Mouse (Mus musculus) kidney, postnatal 10 days (tissue): ENCODE results near the gene Nhej1.

Experiments
- DNase-seq: peaks from one replicate; pipeline ENCODE4 v3.0.0; 2021; ENCODE audit warnings: mixed read lengths

Nhej1 gene

DNA sequence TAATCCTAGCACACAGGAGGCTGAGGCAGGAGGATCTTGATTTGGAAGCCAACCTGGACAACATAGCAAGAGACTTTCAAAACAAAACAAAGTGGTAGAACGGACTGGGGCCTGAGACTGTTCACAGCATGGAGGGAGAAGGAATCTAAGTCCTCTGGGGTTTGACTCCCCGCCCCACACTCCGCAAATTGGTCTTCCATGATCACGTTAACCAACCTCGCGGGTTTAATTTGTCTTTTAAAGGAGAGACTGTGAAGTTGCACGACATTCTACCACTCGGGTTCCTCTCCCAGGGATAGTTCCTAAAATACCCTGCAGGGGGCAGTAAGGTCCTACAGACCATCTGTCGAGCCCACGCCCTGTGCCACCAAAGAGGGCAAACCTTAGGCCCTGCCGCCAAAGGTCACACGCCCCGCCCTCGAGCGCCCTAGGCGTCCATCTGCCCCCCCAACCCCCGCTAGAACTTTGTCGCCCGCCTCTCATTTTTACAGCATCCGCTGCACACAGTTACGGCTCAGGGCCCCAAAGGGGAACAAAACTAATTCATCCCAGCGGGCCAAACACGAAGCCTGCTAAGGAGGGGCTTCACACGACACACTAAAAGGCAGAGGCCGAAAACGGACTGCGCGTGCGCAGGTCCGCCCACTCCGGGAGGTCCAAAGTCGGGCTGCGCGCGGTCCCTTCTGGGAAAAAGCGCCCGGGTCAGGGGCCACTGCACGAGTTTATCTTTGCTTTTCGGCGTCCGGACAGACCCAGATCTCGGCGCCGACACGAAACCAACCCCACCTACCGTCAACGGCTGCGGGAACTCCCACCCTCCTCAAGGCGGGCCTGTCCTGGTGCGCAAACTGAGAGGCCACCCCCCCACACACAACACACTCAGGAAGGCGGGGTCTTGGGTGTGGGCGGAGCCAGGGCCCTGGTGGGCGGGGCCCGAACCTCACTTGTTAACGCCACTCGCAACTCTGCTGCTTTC is at the start of gene Nhej1:
TSS of gene Nhej1 (minus strand) at position 855 of the 976 bp plus-strand sequence.
- peak; percentile 98 for DNase-seq

DNA sequence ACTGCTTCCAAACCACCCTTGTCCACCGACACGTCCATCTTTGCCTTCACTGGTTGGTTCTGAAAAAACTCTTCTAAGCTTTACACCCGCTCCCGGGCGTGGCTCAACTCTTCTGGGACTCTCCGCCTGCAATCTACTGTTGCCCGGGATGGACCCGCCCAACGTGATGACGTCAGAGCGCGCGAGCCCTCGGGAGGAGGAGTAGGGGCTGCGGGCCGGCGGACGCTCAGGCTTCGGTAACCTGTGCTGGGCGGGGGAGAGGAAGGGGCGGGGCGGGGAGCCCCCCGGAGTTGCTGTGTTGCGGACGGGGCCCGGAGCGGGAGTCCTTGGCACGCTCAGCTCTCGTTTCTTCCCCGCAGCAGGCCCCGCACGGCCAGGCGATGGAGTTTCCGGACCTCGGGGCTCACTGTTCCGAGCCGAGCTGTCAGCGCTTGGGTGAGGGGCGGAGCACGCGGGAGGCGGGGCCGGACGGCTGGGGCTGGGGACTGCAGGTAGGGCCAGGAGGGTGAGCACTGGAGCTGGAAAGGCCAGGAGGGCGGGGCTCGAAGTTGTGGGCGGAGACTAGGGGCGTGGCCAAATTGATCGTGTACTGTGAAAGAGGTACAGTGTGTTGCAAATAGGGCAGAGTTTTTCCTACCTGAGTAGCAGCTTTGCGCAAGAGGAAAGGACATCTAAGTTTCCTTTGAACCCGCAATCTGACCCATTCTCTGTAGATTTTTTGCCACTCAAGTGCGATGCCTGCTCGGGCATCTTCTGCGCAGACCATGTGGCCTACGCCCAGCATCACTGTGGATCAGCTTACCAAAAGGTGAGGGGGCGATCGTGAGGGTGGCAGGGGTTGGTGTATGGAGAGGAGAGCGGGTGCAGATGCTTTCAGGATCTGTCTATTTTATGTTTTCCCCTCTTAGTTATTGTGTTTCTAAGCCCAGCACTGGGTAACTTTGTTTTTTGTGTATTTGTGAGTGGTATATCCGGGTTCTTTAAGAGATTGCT is 43.8 kb upstream of the Nhej1 start, which contains the start of gene Zfand2b:
TSS of gene Zfand2b (plus strand) at position 175 of the 993 bp plus-strand sequence.
- peak; percentile 98 for DNase-seq

DNA sequence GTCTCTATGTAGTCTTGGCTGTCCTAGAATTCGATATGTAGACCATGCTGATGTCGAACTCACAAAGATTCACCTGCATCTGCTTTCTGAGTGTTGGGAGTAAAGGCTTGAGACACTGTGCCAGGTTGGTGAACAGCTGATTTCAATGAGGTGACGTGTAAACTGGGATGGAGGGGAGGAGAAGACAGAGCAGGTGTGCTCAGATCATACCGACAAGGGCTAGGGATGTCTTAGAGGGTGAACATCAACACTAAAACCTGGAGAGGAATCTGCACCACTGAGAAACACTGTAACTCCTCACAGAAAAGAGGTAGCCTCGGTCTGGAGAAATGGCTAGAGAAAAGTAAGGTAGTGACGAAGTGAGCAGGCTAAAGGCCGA is 43.1 kb upstream of the Nhej1 start:
- no peak for DNase-seq

DNA sequence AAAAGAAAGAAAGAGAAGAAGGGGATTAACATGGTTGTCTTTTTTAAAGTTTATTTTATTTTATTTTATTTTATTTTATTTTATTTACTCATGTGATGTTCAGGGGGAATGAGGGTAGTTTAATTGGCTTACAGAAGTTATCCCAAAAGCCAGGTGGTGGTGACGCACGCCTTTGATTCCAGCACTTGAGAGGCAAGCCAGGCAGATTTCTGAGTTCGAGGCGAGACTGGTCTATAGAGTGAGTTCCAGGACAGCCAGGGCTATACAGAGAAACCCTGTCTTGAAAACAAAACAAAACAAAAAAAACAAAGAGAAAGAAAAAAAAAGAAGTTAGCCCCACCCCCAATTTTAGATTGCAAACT is 35.2 kb upstream of the Nhej1 start:
- no peak for DNase-seq

DNA sequence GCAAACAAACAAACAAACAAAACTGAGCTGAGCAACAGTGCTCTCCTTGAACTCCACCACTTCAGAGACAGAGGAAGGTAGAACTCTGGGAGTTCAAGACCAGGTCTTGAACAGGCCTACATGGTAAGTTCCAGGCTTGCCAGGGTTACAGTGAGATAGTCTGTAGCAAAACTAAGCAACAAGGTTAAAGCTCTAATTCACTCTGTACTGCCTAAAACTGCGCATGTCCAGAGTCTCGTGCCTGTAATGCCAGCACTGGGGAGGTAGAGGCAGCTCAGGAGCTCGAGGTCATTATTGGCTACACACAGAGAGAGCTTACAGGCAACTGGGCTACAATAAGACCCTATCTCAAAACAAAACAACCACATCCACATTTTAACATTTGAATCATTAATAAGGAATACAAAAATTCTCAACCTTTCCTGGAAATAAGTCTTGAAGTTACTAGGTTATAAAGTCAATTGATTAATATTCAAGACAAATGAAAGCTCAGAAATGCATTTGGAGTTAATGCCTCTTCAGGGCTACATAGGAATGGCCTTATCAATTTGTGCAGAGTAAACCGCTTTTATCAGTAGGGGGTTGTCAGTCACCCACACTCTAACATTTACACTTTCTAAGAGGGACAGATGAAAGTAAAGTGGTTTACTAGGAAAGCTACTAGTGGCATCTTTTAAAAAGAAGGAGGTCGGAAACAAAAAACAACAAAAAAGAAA is 34.7 kb upstream of the Nhej1 start:
- no peak for DNase-seq

DNA sequence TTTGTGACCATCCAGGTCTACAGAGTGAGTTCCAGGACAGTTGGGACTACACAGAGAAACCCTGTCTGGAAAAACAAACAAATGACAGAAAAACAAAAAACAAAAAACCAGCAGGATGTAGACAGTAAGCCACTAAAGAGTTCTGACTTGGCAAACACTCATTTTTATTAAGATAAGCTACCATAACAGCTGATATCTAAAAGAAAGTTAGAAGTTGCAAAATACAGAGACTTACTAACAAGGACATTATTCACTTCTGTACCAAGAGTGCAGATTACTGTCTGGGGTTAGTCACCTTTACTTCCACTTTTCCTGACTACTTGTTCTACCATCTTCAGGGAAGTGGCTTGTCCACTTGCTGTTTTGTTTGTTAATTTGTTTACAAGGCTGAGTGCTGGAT is 34.0 kb upstream of the Nhej1 start:
- no peak for DNase-seq

DNA sequence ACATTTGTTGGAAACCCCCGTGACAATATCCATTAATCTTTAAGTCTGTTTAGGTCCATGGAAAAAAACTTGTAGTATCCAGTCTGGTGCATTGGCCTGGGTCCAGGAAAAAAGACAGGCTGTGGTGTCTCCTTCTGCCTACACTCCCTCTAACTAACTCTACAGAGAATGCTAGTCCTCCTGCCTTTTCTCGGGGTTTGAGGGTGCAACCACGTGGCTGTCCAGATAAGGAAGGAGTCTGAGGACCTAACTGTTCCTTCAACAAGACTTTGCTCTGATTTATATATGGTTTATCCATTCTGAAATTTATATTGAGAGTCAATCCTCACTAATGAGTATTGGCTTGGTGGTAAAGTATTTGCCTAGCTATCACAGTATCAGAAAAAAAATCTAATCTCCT is 30.8 kb upstream of the Nhej1 start:
- no peak for DNase-seq

DNA sequence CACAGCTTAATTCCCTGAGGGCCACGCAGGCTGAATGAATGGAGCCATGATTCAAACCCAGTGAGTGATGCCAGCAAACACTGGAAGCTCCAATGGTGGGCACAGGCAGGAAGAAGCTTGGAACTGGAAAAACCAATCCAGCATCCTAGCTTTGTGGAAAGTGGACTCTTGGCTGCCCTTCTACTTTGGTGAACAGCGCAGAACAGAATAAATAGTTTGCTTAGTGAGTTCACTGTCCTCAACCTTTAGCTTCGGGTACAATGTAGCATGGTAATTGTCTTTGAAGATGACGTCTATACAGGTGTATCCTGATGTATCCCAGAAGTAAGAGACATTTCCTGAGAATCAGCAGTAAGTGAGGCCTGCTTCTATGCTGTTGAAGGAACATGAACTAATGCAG is 23.7 kb upstream of the Nhej1 start:
- DNase-seq: no peak

DNA sequence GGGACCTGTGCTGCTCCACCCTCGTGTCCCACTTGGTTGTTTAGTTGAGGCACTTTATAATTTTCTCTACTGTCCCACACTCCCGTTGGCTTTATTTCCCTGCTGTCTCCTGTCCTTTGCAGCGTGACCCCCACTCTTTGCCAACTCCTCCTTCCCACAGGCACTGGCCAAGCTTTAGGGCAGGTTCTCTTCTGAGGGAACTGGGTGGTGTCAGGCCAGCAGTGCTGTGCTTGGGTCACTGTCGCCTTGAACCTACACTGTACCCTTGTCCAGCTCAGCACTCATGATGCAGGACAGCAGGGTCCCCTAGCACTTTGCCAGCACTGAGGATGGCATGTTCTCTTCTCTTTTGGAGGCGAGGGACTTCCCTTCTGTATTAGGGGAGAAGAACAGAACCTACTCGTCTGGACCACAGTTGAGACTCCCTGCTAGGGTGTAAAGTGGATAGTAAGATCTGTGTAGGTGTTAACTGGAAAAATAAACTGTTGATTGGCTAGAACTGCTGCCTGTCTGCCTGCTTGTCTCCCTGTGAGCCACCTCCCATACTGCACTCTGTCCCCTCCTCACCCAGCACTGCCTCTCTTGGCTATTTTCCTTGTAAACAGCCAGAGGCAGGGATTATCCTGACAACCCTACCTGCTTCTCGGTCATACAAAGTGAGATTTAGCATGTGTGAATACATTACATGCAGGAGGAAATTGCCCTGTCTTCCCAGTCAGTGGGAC is 22.6 kb upstream of the Nhej1 start:
- no peak for DNase-seq

DNA sequence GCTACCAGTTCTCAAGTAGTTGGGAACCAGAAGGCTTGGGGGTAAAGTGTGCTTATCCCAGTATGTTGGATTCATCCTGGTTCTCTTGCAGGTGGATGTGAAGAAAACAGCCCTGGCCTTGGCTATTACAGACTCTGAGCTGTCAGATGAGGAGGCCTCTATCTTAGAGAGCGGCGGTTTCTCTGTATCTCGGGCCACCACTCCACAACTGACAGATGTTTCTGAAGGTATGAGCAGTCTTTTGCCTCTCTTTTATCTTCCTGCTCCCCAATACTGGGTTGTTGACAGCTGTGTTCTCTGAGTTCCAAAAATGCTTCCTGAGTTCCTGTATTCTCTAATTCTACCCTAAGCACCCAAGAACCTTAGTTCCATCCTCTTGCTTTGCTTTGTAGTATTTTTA is 20.6 kb upstream of the Nhej1 start:
- DNase-seq: no peak

DNA sequence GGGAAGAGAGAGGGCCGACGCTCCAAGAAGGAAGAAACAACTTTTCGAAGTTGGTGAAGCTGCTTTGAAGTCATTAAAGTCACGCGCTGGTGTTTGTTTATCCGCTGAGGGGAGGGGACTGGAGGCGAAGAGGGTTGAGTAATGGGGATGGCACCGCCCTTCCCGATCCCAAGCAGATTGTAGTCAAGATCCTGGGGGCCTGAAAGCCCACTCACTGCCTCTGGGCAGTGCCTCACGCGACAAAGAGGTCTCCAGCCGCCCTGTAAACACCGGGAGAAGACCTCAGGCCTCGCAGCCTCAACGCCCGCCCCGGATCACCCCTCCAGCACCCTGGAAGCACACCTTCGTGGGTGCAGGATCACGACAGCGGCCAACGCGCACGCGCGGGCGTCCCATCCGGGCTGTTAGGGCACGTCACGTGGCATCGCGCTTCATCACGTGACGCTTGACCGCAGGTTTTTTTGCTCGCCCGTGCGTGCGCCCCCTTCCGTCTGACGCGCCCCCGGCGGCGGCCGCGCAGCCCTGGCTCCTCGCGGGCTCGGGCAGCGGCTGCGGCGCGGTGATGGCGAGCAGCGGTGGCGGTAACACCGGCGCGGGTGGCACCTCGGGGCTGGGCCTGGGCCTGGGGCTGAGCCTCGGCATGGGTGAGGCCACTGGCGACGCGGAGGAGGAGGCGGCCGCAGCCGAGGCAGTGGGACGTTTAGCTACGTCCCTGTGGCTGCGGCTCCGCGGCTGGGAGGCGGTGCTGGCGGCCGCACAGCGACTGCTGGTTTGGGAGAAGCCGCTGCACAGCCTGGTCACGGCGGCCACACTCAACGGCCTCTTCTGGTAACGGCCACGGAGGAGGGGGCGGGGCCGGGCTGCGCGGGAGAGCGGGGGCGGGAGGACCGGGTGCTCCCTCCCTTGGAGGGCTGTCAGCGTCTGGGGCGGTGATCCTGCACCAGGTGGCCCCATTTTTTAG is 17.6 kb upstream of the Nhej1 start, which contains the start of the genes Cnppd1 and Retreg2:
TSS of gene Cnppd1 (minus strand) at position 411 of the 961 bp plus-strand sequence.
TSS of gene Retreg2 (plus strand) at position 478 of the 961 bp plus-strand sequence.
- DNase-seq: peak; percentile 98

DNA sequence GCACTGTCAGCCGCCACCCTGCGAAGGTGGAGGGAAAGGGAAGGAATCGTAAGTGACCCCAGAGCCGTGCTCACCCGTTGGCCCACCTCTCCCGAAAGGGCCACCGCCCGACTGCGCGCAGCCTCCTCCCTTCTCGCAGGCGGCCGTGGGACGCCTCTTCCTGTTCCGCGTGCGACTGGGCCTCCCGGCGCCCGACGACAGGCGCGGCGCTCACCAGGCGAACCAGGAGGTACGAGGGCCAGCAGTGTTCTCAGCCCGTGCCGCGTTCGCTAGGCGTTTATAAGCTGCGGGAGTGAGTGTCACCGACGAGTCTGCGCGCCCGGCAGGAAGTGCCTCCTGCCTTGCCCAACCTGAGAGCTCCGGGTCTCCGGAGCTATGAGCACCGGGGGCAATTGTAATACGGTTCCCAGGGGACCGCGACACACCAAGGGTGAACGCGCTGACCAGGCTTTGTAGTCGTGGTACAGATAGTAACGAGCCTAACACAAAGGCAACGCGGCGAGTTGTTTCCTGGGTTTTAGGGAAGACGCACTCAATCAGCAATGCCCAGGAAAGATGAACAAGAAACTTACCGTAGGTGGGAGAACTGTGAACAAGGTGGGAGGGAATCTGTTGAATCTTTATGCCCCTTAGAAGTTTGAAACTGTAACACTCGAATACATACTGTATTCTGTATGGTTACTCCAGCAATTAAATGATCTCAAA is 16.6 kb upstream of the Nhej1 start:
- peak; percentile 80 for DNase-seq

DNA sequence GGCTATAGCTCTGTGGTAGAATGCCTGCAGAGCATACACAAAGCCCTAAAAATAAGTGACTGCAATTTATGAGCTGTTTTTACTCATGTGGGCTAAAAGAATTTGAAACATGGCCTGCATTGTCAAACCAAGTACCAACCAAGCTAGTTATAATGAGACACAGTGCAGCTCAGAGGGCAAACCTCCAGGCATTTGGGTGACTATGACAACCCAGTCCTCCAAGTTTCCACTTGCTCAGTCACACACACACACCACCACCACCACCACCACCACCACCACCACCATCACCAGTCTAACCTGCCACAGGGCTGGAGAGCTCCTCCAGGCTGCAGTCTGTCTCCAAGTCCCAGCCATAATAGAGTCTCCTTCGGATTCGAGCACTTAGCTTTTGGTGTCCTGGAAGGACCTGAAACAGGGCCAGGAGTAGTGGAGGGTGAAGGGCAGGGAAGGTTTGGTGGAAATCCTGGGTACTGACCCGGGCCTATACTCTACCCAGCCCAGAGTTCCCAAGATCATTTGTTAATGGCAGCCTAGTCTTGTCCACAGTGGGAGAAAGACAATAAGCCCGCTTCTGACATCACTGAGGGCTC is 15.7 kb upstream of the Nhej1 start:
- no peak for DNase-seq

DNA sequence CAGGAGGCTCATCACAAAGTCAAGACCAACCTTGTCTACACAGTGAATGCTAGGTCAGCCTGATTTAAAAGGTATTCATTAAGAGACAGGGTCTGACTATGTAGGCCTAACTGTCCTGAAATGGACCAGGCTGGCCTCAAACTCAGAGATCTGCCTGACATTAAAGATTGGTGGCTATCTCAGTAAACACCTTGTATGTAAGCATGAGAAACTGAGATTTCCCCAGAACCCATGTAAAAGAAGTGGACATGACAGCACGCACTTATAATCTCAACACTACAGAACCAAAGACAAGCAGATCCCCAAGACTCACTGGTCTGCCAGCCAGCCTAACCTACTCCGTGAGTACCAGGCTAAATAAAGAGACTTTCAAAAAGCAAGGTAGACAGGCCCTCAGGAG is 13.4 kb upstream of the Nhej1 start:
- no peak for DNase-seq

DNA sequence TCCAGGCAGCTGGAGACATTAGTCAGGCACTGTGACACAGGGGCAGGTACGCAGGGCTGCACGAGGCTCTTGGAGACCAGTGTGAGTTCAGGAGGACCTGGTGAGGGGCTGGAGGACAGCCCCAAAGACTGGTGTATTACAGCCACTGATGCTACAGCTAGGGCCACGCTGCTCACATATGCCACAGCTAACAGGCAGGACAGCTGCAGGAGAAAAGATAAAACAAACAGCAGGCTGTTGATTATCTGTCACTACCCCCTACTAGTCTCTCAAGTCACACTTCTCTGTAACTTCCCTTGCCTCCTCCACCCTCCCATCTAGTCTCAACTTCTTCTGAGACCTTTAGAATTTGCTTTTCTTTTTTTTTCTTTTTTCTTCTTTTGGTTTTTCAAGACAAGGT is 11.7 kb upstream of the Nhej1 start:
- no peak for DNase-seq

DNA sequence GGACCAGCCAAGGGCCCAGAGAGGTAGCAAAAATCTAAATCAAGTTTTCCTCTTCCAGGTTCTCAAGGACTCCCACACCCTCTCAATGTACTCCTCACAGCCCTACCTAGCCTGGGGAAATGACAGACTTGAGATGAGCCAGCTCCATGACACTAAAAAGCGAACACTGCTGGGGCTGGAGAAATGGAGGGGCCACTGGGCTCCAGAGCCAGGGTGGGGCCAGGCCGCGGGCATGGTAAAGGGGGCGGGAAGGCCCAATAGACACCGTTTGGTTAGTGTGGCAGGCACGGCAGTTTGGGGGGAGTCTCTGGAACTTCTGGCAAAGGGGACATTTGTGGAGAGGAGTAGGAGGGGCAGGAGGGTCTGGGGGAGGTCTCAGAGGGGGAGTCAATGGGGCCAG is 11.3 kb upstream of the Nhej1 start:
- no peak for DNase-seq

DNA sequence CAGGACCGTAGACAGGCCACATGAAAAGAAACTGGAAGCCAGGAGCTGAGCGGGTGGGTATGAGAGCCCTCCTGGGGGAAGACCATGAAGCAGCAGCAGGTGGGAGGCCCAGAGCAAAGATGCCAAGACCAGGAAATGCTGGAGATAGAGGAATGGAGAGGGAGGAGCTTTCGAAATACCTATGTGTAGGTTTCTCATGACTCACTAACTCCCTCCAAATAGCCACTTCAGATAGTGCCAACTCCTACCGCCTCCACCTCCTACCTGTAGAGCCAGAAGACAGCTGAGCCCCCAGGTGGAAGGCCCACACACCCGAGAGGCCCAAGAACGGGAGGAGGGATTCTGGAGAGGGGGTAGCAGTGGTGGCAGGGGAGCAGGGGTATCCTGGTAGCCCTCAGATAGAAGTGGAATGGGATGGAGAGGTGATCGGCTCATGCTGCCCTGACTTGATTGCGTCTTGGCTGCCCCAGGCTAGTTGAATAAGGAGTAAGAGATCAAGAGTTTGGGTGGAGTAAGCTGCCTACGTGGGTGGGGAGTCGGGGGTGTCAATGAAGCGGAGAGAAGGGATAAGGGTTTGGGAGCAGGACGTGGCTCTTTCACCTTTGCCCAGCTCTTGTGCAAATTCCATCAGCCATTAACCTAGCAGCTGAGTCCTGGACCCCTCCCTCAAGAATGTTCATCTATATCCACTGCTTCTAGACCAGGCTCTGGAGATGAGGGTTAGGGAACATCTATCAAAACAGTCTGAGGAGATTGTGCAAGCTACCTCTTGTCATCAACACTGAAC is 8.6 kb upstream of the Nhej1 start, which contains the start of gene Slc23a3:
TSS of gene Slc23a3 (minus strand) at position 470 of the 787 bp plus-strand sequence.
- peak; percentile 61 for DNase-seq

DNA sequence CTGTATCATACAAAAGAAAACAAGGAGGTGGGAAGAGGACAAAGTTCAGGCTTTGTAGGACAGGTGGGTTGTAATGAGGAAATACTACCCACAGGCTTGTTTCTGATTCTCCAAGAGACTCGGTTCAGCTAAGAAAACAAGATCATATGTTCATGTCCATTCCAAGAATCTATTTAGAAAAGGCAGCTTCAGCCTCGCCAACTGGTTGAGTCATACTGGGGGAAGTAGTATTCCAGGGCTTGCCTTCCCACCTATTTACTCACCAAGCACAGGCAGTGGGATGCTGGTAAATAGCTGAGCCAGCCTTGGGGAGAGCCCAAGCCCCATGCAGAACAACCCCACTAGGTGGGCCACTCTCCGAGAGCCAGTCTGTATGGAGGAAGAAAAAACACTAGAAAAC is 3.6 kb upstream of the Nhej1 start:
- no peak for DNase-seq

DNA sequence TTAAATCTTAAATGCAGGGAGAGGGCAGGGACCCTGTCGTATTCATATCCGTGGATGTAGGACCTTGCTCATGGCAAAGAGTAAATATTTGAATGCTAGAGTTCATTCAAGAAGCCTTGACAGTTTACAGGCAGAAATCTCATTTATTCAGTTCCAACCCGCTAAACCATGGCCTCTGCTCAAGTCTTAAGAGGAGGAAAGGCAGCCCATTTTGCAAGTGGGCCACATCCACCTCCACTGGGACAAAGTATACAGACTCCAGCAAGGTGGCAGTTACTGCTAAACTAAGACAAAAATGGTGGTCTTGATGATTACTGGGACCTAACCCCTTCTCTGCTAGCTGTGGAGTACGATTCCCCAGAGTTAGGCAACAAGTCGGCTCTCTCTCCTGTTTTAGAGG is 418 bp upstream of the Nhej1 start:
- no peak for DNase-seq
